Comparison of ENCODE assay signal across 8 mouse cellular contexts in the genomic region with DNA sequence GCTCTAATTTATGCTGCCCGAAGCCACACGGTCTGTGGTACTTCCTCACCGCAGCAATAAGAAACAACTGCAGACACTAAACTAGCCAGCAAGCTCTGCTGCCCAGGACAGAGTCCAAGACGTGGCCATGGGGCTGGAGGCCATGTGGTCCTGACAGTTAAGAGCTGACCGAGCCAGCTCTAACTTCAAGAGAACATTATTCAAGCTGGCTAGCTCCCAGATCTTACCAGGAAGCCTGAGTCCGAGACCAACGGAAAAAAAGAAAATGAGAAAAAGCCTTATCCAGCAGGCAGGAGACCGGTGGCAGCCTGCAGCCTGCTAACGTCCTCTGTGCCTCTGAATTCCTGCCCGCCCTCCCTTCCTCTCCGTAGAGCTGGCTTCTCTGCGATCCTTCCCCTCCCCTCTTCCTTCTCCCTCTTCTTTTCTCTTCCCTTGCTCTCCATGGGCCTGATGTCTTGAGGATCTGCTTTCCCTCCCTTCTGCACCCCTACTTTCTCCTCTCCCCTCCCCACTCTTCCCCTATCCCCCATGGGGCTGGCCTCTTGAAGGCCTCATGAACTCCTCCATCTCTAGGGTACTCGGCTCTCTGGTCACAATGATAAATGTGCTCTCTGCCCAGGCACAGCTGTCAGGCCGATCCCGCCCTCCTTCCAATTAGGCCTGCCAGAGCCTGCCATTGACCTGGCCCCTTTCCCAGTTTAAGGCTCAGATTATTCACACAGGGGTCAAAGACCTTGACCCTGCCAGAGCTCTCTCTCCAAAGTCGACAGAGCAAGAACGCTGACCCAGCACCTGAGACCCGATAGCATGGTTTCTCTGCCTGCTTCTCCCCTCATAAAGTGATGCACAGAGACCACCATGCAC. TPM values are rescaled to one million over a fixed set of nuclear protein-coding genes. Genes with fewer than 3 reads are reported as not detected.
A peak's percentile ranks its signal among the peaks of the same experiment; 100 is the strongest.
DNase-seq lines count a peak whose midpoint lies in the region; ATAC-seq lines count a peak whose summit lies in the region.

No protein-coding gene starts in this region.

- intact Hi-C loops in heart, postnatal 25 days (cut with DNase I), result no loop called here

- no peak for ATAC-seq in CD4-positive, CD25-positive, alpha-beta regulatory T cell, adult 4 months
- ATAC-seq in monocyte, adult 5-6 weeks (replicated peaks; ENCODE audit: insufficient number of reproducible peaks, low FRiP score, low TSS enrichment, poor library complexity, severe bottlenecking), result no peak

- DNase-seq in heart, adult 9 months (ENCODE audit: low spot score in 2 of 2), result peak; percentile 12 to 21
- no peak for DNase-seq in heart, postnatal 25 days (ENCODE audit: low spot score)
- peak; percentile 74 for DNase-seq in adrenal gland, adult 2 months
- DNase-seq in gastrocnemius, postnatal 25 days, result peak; percentile 73
- DNase-seq in kidney, postnatal 4 days, result peak; percentile 40 to 71
- no peak for DNase-seq in right cerebral cortex, postnatal 14 days

RNA-seq across cellular contexts. Expression of a gene that starts 18.6 kb away (rescaled TPM):
- total RNA-seq in heart, postnatal 25 days (2021), result 10 to 100 TPM; 24.0 to 28.7 TPM
- 10 to 100 TPM; 11.4 to 15.5 TPM for total RNA-seq in adrenal gland, adult 2 months (2021)
- 6.0 and 6.5 TPM in 2 replicates for polyA plus RNA-seq in adrenal gland, adult 2 months (2012; rRNA removed)
- 10 to 100 TPM; 45.7 to 46.8 TPM for total RNA-seq in gastrocnemius, postnatal 25 days (2021)
- polyA plus RNA-seq in CD4-positive, CD25-positive, alpha-beta regulatory T cell, adult 4 months (2017; shearing (Covaris generic)), result 1 to 10 TPM; 5.5 to 6.9 TPM
- 0.75 to 2.1 TPM (median 0.86 TPM) in 3 replicates for total RNA-seq in monocyte, adult 5-6 weeks (2017)

Comparison
In these comparisons a context has a peak if more than half of its experiments do, and no peak if none do; other contexts are left out.
1. DNase-seq: peak in heart, adult 9 months (2 of 2), adrenal gland, adult 2 months (single experiment), gastrocnemius, postnatal 25 days (single experiment) and kidney, postnatal 4 days (2 of 2); none in heart, postnatal 25 days (single experiment) and right cerebral cortex, postnatal 14 days (single experiment).